Mouse (Mus musculus) kidney, adult 2 months (tissue): ENCODE data around the gene Gm43552.
"Not testable (repeated sequence)": the region's sequence is repeated elsewhere in the genome, so short reads cannot be mapped to it uniquely, and the experiment has no call there.

Experiments
- CTCF ChIP-seq: fragments of 200-500 bp; conservative IDR thresholded peaks from 2 replicates; pipeline ENCODE4 v1.5.1; 2011; ENCODE audit warnings: low read depth, mild to moderate bottlenecking, control low read depth, low read length, moderate library complexity, mixed read lengths; ENCODE audit not compliant: insufficient read depth, insufficient read length
- POLR2A ChIP-seq: fragments of 200-500 bp; IDR thresholded peaks from one replicate; pipeline ENCODE4 v1.6.1; 2011; ENCODE audit warnings: low read depth, low read length, control low read depth

DNA sequence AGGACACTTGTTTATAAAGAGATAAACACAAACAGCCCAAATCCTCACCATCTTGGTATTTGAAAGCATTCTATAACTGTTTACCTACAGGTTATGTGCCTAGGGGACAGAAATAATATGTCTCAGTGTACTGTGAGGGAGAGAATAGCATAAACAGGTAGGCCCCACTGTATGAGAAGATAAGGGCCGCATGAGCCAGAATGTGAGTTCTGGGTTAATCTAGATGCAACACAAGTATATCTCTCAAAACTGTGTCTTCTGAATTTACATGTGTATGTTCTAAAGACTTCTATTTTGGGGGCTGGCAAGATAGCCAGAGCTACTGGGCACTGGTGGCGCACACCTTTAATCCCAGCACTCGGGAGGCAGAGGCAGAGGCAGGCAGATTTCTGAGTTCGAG, 15.9 kb downstream of the Gm43552 start:
- TF ChIP-seq POLR2A, CTCF: not testable (repeated sequence)
